Mouse (Mus musculus): ENCODE results near the gene Senp6. TPM values are rescaled to one million over a fixed set of nuclear protein-coding genes. Genes with fewer than 3 reads are reported as not detected.
"Not testable (repeated sequence)": the region's sequence is repeated elsewhere in the genome, so short reads cannot be mapped to it uniquely, and the experiment has no call there.

Senp6 gene
- polyA plus RNA-seq, 1 experiment from 2014 or later: 39.2 TPM

- WGBS: 56% methylated on average over 3 of the region's 3 CpGs
- Histone ChIP-seq H3K4me2 (ENCODE audit: low read depth, low read length) (no peak overlapping the region), H3K4me1 (ENCODE audit: control insufficient read depth, insufficient read depth, low read length) (peaks cover 27% of the 10 kb centered on the region; the same call in 1 of the 2 replicates), H3K4me3 (replicated peaks; ENCODE audit: low read length) (no peak overlapping the region), H3K9me3 (replicated peaks; ENCODE audit: control insufficient read depth, low read length) (peaks cover 2% of the 10 kb centered on the region; the same call in 1 of the 2 replicates), H3K27me3 (ENCODE audit: control insufficient read depth, insufficient read depth, low read length) (no peaks in the 10 kb centered on the region), H3K9ac (ENCODE audit: low read length) (no peak overlapping the region), H3K36me3 (ENCODE audit: control insufficient read depth, insufficient read depth, low read length) (no peaks in the 10 kb centered on the region), H3K27ac (ENCODE audit: low read length) (no peak overlapping the region)
- no peak for ATAC-seq (ENCODE audit: insufficient read depth, low FRiP score)
Measured at GRCm38 (mm10) chr9:80070026-80070425, 3.3 kb downstream of the Senp6 start.

- H3K9ac ChIP-seq (ENCODE audit: low read length): no peak overlapping the region
- no peaks in the 10 kb centered on the region for H3K9me3 ChIP-seq (replicated peaks; ENCODE audit: control insufficient read depth, low read length)
- no peak for ATAC-seq (ENCODE audit: insufficient read depth, low FRiP score)
- no peak overlapping the region for H3K4me2 ChIP-seq (ENCODE audit: low read depth, low read length)
- H3K27me3 ChIP-seq (ENCODE audit: control insufficient read depth, insufficient read depth, low read length): no peaks in the 10 kb centered on the region
- H3K36me3 ChIP-seq (ENCODE audit: control insufficient read depth, insufficient read depth, low read length): no peaks in the 10 kb centered on the region
- no peak overlapping the region for H3K27ac ChIP-seq (ENCODE audit: low read length)
- WGBS: 51% methylated on average over 3 of the region's 3 CpGs
- peaks cover 33% of the 10 kb centered on the region; the same call in 1 of the 2 replicates for H3K4me1 ChIP-seq (ENCODE audit: control insufficient read depth, insufficient read depth, low read length)
- H3K4me3 ChIP-seq (replicated peaks; ENCODE audit: low read length): no peak overlapping the region
Measured at GRCm38 (mm10) chr9:80071616-80072015, 4.9 kb downstream of the Senp6 start.

- Histone ChIP-seq H3K9ac (ENCODE audit: low read length) (no peak overlapping the region), H3K4me2 (ENCODE audit: low read depth, low read length) (no peak overlapping the region), H3K9me3 (replicated peaks; ENCODE audit: control insufficient read depth, low read length) (no peaks in the 10 kb centered on the region), H3K27me3 (ENCODE audit: control insufficient read depth, insufficient read depth, low read length) (no peaks in the 10 kb centered on the region), H3K4me1 (ENCODE audit: control insufficient read depth, insufficient read depth, low read length) (peaks cover 39% of the 10 kb centered on the region), H3K36me3 (ENCODE audit: control insufficient read depth, insufficient read depth, low read length) (no peaks in the 10 kb centered on the region), H3K4me3 (replicated peaks; ENCODE audit: low read length) (no peak overlapping the region), H3K27ac (ENCODE audit: low read length) (peak overlapping the region; percentile 8; the same call in 1 of the 2 replicates)
- ATAC-seq (ENCODE audit: insufficient read depth, low FRiP score): no peak
- WGBS: 76% methylated on average over 1 of the region's 1 CpGs
Measured at GRCm38 (mm10) chr9:80074067-80074466, 7.4 kb downstream of the Senp6 start.

- no peak overlapping the region for H3K27ac ChIP-seq (ENCODE audit: low read length)
- H3K27me3 ChIP-seq (ENCODE audit: control insufficient read depth, insufficient read depth, low read length): no peaks in the 10 kb centered on the region
- H3K4me1 ChIP-seq (ENCODE audit: control insufficient read depth, insufficient read depth, low read length): peaks cover 36% of the 10 kb centered on the region
- H3K4me2 ChIP-seq (ENCODE audit: low read depth, low read length): no peak overlapping the region
- H3K36me3 ChIP-seq (ENCODE audit: control insufficient read depth, insufficient read depth, low read length): no peaks in the 10 kb centered on the region; the same call in 1 of the 2 replicates
- ATAC-seq (ENCODE audit: insufficient read depth, low FRiP score): no peak
- H3K9me3 ChIP-seq (replicated peaks; ENCODE audit: control insufficient read depth, low read length): no peaks in the 10 kb centered on the region
- H3K4me3 ChIP-seq (replicated peaks; ENCODE audit: low read length): no peak overlapping the region
- no peak overlapping the region for H3K9ac ChIP-seq (ENCODE audit: low read length)
Measured at GRCm38 (mm10) chr9:80074949-80075348, 8.2 kb downstream of the Senp6 start.

GRCm38 (mm10) chr9:80080941-80081340 lies 14.2 kb downstream of the Senp6 start:
- H3K4me3 ChIP-seq (replicated peaks; ENCODE audit: low read length): no peak overlapping the region
- no peaks in the 10 kb centered on the region for H3K27me3 ChIP-seq (ENCODE audit: control insufficient read depth, insufficient read depth, low read length)
- no peaks in the 10 kb centered on the region for H3K9me3 ChIP-seq (replicated peaks; ENCODE audit: control insufficient read depth, low read length)
- no peak overlapping the region for H3K27ac ChIP-seq (ENCODE audit: low read length)
- WGBS: 70% methylated on average over 1 of the region's 1 CpGs
- ATAC-seq (ENCODE audit: insufficient read depth, low FRiP score): no peak
- H3K36me3 ChIP-seq (ENCODE audit: control insufficient read depth, insufficient read depth, low read length): no peaks in the 10 kb centered on the region; the same call in 1 of the 2 replicates
- no peak overlapping the region for H3K9ac ChIP-seq (ENCODE audit: low read length)
- no peak overlapping the region for H3K4me2 ChIP-seq (ENCODE audit: low read depth, low read length)
- peaks cover 27% of the 10 kb centered on the region for H3K4me1 ChIP-seq (ENCODE audit: control insufficient read depth, insufficient read depth, low read length)

- WGBS: 51% methylated on average over 10 of the region's 10 CpGs
Measured at GRCm38 (mm10) chr9:80084429-80085092, 17.9 kb downstream of the Senp6 start.

GRCm38 (mm10) chr9:80085665-80086064 lies 19.0 kb downstream of the Senp6 start:
- 32% methylated on average over 2 of the region's 2 CpGs for WGBS
- no peak overlapping the region for H3K9ac ChIP-seq (ENCODE audit: low read length)
- peaks cover 28% of the 10 kb centered on the region for H3K4me1 ChIP-seq (ENCODE audit: control insufficient read depth, insufficient read depth, low read length)
- H3K27ac ChIP-seq (ENCODE audit: low read length): peak overlapping the region; percentile 60
- H3K4me2 ChIP-seq (ENCODE audit: low read depth, low read length): no peak overlapping the region
- 0 out of 2 replicates have a peak, but pooled peaks have one; percentile 58 for ATAC-seq (ENCODE audit: insufficient read depth, low FRiP score)
- H3K36me3 ChIP-seq (ENCODE audit: control insufficient read depth, insufficient read depth, low read length): no peaks in the 10 kb centered on the region
- H3K9me3 ChIP-seq (replicated peaks; ENCODE audit: control insufficient read depth, low read length): no peaks in the 10 kb centered on the region
- no peaks in the 10 kb centered on the region for H3K27me3 ChIP-seq (ENCODE audit: control insufficient read depth, insufficient read depth, low read length)
- H3K4me3 ChIP-seq (replicated peaks; ENCODE audit: low read length): no peak overlapping the region

More at GRCm38 (mm10) chr9:80084429-80085092, 17.9 kb downstream of the Senp6 start:
- Histone ChIP-seq H3K9ac (ENCODE audit: low read length) (no peak overlapping the region), H3K4me1 (ENCODE audit: control insufficient read depth, insufficient read depth, low read length) (peaks cover 28% of the 10 kb centered on the region), H3K9me3 (replicated peaks; ENCODE audit: control insufficient read depth, low read length) (no peaks in the 10 kb centered on the region), H3K27ac (ENCODE audit: low read length) (no peak overlapping the region), H3K27me3 (ENCODE audit: control insufficient read depth, insufficient read depth, low read length) (no peaks in the 10 kb centered on the region), H3K36me3 (ENCODE audit: control insufficient read depth, insufficient read depth, low read length) (no peaks in the 10 kb centered on the region; the same call in 1 of the 2 replicates), H3K4me2 (ENCODE audit: low read depth, low read length) (no peak overlapping the region), H3K4me3 (replicated peaks; ENCODE audit: low read length) (no peak overlapping the region)
- peak; percentile 34; the same call in 1 of the 2 replicates for ATAC-seq (ENCODE audit: insufficient read depth, low FRiP score)

GRCm38 (mm10) chr9:80086272-80086966 lies 19.7 kb downstream of the Senp6 start:
- H3K36me3 ChIP-seq (ENCODE audit: control insufficient read depth, insufficient read depth, low read length); H3K4me2 ChIP-seq (ENCODE audit: low read depth, low read length); H3K27ac ChIP-seq (ENCODE audit: low read length); H3K27me3 ChIP-seq (ENCODE audit: control insufficient read depth, insufficient read depth, low read length); H3K9ac ChIP-seq (ENCODE audit: low read length); H3K4me3 ChIP-seq (replicated peaks; ENCODE audit: low read length); ATAC-seq (ENCODE audit: insufficient read depth, low FRiP score); H3K9me3 ChIP-seq (replicated peaks; ENCODE audit: control insufficient read depth, low read length): not testable (repeated sequence)
- 83% methylated on average over 5 of the region's 6 CpGs for WGBS
- H3K4me1 ChIP-seq (ENCODE audit: control insufficient read depth, insufficient read depth, low read length): peaks cover 28% of the 10 kb centered on the region

GRCm38 (mm10) chr9:80089409-80089808 lies 22.7 kb downstream of the Senp6 start:
- H3K9ac ChIP-seq (ENCODE audit: low read length): no peak overlapping the region
- ATAC-seq (ENCODE audit: insufficient read depth, low FRiP score): no peak
- H3K27ac ChIP-seq (ENCODE audit: low read length): no peak overlapping the region
- no peak overlapping the region for H3K4me3 ChIP-seq (replicated peaks; ENCODE audit: low read length)
- H3K27me3 ChIP-seq (ENCODE audit: control insufficient read depth, insufficient read depth, low read length): no peaks in the 10 kb centered on the region
- no peak overlapping the region for H3K4me2 ChIP-seq (ENCODE audit: low read depth, low read length)
- H3K9me3 ChIP-seq (replicated peaks; ENCODE audit: control insufficient read depth, low read length): no peaks in the 10 kb centered on the region
- peaks cover 23% of the 10 kb centered on the region for H3K4me1 ChIP-seq (ENCODE audit: control insufficient read depth, insufficient read depth, low read length)
- WGBS: 29% methylated on average over 3 of the region's 3 CpGs
- H3K36me3 ChIP-seq (ENCODE audit: control insufficient read depth, insufficient read depth, low read length): 0 out of 2 replicates have a peak, but pooled peaks cover 3% of the 10 kb centered on the region
